Mouse (Mus musculus): ENCODE data around the gene 1700001P01Rik.

The 1700001P01Rik gene

GRCm38 (mm10) chr11:97775808-97776496 lies at the start of gene 1700001P01Rik:
Gene 1700001P01Rik (minus strand): TSS chr11:97775918.
- CTCF ChIA-PET = no interaction called here

GRCm38 (mm10) chr11:97825295-97825694 lies 49.6 kb upstream of the 1700001P01Rik start:
- CTCF ChIA-PET = no interaction called here

DNA sequence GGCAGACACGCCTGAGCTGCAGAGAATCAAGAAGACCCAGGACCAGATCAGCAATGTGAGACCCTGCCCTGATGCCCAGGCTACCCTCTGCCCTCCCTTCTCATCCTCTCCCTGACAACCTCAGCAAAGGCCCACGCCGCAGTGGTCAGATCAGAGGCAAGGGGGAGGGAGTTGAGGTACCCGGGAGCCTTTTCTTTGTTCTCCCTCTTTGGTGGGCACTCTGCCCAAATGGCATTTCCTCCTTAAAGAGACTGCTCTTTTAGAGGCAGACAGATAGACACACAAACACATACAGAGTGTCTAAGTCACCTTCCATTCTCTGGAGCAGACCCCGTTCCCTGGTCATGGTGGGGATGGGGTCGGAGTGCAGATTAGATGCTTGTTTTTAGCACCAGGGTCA lies 49.2 kb upstream of the 1700001P01Rik start:
- CTCF ChIA-PET = no interaction called here

GRCm38 (mm10) chr11:97824168-97824567 lies 48.5 kb upstream of the 1700001P01Rik start:
- CTCF ChIA-PET = no interaction called here

DNA sequence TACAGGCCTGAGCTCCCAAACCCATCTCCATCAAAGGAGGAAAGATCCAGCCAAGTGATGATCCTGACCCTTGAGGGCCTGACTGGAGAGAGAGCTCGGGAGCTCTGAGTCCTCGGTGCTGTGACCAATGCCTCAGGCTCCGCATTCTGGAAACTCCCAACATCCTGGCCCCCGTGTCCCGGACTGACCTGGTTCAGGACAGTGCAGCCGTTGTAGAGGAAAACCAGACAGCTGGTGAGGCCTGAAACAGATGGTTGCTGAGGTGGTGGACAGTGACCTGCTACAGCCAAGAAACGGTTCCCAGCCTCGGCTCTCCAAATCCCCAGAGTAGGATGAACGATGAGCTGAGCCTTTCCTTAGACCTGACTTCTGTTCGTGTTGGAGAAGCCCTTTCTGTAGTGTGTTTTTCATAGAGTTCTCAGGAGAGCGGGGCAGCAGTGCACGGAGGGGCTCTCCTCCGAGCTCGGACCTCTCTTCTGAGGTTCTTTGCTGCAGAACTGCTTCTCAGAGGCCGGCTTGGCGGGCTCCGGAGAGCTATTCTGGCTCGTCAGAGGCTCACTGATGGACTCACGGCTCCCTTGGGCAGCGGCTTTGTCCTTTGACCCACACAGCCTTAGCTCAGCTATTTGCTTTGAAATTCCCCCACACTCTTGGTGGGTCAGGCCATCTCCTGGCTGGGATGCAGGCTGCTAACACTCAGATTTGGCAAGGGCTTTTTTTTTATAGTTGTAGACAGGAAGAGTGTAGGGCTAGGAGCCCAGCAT lies 47.3 kb upstream of the 1700001P01Rik start:
- CTCF ChIA-PET = interaction anchor here (0.6 kb wide), 1 partner anchor 57 kb away, joined by 3 read pairs; no protein-coding TSS in a partner anchor

DNA sequence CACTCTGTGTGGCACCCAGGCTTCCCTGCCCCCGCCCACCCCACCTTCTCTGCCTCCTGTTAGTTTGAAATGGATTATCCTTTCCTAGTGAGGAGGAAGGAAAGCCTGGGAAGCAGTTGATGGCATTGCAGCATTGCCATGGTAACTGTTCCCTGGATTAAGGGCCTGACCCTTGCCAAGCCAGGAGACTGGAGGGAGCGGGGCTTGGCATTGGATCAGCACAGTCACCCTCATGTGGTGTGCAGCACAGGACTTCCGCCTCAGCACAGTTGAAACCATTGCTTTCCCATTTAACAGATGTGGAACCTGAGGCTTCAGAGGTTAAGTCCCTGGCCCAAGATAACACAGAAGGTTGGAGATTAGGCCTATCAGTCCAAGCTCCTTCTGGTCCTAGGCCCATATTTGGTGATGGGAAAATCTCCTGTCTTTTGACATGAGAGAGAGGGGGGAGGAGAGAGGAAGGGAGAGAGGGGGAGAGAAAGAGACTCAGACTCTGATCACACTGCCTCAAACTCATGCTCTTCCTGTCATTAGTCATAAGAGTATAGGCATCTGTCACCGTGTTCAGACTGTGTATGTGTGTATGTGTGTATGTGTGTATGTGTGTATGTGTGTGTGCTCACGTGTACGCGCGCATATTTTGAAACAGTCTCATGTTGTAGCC lies 45.8 kb upstream of the 1700001P01Rik start:
- CTCF ChIA-PET = no interaction called here

GRCm38 (mm10) chr11:97820840-97821239 lies 45.1 kb upstream of the 1700001P01Rik start:
- CTCF ChIA-PET = no interaction called here

DNA sequence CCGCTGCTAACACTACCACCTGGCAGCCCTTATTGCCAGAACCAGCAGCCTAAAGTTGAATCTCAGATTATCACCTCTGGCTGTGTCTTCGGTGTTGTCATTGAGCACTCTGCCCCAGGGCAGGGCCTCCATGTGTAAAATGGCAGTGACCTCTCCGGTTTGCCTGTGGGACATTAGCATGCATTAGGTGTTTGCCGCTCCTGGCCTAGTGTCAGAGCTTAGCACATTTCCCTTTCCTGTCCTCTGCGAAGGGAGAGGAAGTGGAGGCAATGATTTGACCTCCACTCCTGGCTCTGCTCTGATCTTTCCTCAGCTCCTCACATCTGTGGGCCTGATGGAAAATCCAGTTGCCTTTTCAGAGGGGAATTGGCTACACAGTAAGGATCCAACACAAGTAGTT lies 44.2 kb upstream of the 1700001P01Rik start:
- CTCF ChIA-PET = no interaction called here

DNA sequence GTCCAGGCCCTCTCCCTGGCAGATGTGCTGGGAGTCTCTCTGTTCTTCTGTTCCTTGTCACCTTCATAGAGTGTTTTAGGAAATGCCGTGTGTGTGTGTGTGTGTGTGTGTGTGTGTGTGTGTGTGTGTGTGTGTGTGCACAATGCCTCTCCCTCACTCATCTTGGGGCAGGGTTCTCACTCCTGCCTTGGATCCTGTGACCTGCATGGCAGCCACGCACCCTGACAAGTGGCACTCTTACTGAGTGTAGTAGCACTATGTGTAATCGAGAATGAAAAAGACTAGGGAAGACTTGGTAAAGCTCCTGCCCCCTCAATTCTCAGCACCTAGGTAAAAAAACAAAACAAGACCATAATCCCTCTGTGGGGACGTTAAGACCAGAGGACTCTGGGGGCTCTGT lies 43.4 kb upstream of the 1700001P01Rik start:
- CTCF ChIA-PET = no interaction called here

DNA sequence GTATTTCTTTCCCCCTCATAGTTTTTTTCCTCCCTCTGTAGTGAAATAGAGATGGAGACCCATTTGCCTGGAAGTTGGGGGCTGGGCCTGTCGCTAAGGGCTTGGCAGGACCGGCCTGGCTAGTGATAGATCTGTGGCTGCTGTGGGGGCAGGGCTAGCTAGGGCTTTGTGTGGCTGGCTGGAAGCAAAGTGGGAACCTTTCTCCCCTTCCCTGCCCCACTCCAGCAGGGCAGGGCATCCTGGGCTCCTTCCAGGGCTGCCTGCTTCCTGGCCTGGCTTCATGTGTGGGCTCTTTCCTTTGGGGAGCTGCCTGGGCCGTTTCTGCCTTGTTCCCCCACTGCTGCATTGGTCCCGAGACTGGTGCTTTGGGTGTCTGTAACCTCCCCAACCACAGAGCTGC lies 42.9 kb upstream of the 1700001P01Rik start:
- CTCF ChIA-PET = interaction anchor here (0.9 kb wide), 1 partner anchor 13 kb away, joined by 4 read pairs; no protein-coding TSS in a partner anchor

DNA sequence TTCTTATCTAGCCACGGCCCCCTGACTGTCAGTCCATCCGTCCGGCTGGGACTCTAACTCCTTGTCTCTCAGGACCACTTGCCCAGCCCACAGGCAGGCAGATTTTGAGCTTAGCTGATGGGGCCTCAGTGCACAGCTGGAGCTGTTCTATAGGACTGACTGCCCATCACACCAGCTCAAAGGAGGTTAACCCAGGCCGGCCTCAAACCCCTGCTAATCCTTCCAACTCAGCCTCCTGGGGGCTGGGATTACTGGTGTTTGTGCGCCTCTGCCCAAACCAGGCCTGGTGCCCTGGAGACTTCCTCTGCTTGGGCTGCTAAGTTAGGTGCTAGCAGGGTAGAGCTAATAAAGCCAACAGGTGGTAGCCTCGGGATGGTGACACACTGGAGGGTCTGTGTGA lies 42.3 kb upstream of the 1700001P01Rik start:
- CTCF ChIA-PET = interaction anchor here (0.9 kb wide), 1 partner anchor 13 kb away, joined by 4 read pairs; no protein-coding TSS in a partner anchor

DNA sequence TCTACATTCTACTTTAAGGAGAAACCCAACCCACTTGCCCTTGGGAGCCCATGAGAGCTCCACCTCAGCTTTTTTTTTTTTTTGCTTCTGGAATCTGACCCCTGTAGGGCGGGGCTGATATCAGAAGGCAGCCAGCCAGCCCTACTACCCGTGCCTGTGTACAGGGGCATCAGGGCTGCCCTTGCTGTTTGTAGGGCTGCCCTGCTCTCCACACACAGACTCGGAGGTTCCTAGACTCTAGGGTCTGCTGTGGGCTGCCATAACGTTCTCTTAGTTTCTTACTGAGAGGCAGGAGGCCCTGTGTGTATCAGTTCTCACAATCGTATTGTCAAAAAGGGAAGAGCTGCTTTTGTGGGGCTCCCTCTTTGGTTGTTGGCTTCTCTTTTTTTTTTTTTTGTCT lies 41.7 kb upstream of the 1700001P01Rik start:
- CTCF ChIA-PET = interaction anchor here (0.7 to 0.9 kb wide), 3 partner anchors 12 to 309 kb away, joined by 3 to 4 read pairs (median 4); no protein-coding TSS in a partner anchor

DNA sequence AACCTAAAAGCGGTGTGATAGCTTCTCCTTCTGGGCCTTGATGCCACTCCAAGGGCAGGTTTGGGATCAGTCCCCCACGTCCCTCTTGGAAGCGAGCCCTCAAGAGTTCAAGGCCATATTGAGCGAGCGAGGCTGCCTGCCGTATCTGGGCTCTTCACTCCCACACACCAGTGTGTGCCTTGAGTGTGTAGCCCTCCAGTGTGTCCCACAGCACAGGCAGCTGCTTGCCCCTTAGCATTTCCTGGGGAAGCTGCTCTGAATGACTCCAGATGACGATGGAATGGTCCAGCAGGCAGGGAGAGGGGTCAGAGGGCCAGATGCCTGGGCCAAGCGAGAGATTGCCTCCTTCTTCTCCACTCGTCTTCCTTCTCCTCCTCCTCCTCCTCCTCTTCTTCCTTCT lies 41.2 kb upstream of the 1700001P01Rik start:
- CTCF ChIA-PET = interaction anchor here (0.7 to 0.9 kb wide), 3 partner anchors 11 to 309 kb away, joined by 3 to 4 read pairs (median 3); no protein-coding TSS in a partner anchor

GRCm38 (mm10) chr11:97816176-97816575 lies 40.5 kb upstream of the 1700001P01Rik start:
- CTCF ChIA-PET = interaction anchor here (0.9 kb wide), 1 partner anchor 10 kb away, joined by 3 read pairs; no protein-coding TSS in a partner anchor

DNA sequence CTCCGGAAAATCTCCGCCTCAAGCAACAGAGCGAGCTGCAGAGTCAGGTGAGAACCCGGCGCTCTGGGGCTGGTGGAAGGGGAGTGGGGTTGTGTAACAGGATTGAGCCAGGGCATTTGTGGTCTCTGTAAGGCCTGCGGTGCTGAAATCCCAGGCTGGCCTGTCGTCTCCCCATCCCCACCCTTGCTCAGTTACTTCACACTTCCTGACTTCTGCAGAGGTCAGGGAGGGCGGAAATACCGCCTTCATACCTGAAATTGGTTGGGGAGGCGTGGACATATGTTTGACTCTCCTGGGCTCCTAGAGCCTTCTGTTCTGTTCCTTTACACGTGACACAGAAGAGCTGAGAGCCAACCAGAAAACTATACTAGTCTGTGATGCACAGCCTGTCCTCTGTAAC lies 40.0 kb upstream of the 1700001P01Rik start:
- CTCF ChIA-PET = no interaction called here

DNA sequence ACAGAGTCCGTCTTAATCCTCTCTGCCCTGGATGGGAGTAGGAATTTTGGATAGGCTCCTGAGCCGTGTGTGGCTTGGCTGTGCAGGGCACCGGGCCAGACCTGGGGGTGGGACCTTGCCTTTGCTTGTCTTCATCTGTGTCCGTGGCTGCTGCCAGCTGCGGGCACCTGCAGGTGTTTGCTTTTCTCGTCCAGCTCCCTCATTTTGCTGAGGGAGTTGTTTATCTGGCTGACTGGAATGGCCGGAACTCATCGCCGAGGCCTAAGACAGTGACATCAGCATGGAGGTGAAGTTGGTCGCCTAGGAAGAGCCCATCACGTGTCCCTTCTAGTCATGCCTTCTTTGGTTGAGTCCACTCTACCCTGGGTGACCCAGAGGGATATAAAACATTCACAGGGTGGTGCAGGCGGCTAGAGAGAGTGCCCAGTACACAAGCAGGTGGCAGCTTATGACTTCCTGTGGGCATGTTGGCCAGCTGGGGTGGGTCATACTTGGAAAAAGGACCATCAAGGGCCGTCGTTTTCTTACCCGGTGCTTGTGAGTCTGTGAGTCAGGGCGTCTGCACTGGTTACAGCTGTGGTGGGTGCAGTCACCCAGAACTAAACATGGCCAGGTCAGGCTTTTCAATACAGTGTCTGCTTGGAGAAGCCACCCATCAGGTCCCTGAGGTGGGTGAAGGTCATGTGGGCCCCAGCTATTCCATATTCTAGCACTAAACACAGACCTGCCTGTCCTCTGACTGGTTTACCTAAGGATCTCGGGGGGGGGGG lies 38.2 kb upstream of the 1700001P01Rik start:
- CTCF ChIA-PET = no interaction called here

- CTCF ChIA-PET = interaction anchor here (0.6 kb wide), 1 partner anchor 864 kb away, joined by 3 read pairs; no protein-coding TSS in a partner anchor
Measured at GRCm38 (mm10) chr11:97813085-97813484, 37.4 kb upstream of the 1700001P01Rik start.

GRCm38 (mm10) chr11:97812491-97812921 lies 36.8 kb upstream of the 1700001P01Rik start:
- CTCF ChIA-PET = interaction anchor here (0.6 kb wide), 1 partner anchor 865 kb away, joined by 3 read pairs; no protein-coding TSS in a partner anchor

DNA sequence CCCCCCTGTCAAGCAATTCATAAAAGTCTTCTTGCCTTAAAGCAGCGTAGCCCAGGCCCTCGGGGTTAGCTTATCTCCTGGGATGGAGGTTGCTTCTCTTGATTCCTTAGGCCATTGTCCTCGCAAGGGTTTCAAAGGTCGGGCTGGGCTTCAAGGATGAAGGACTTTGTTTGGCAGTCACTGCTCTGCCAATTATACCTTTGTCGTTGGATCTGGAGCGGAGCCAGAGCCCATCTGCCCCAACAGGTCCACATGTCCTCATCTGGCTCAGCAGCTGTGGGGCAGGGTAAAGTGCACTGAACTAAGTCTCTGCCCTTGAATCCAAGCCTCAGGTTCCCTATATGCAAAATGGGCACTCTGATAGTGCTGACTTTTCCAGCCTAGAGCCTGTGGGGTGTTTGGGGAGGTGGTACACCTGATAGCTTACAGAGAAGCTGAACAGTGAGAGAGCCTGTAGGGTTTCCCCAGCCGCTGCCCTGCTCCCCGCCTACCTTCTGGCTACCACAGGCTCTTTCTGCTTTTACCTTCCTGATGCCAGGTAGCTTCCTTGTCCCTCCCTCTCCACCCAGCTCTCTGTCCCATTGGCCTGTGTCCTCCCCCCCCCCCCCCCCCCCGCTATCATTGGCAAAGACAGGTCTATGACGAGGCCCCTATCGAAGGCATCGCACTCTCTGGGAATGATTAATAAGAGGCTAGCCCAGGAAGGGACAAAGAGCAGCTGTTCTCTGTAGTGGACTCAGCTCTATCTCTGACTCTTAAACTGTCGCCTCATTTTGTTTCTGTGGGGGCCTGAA lies 36.0 kb upstream of the 1700001P01Rik start:
- CTCF ChIA-PET = interaction anchor here (0.6 kb wide), 1 partner anchor 34 kb away, joined by 4 read pairs; no protein-coding TSS in a partner anchor

DNA sequence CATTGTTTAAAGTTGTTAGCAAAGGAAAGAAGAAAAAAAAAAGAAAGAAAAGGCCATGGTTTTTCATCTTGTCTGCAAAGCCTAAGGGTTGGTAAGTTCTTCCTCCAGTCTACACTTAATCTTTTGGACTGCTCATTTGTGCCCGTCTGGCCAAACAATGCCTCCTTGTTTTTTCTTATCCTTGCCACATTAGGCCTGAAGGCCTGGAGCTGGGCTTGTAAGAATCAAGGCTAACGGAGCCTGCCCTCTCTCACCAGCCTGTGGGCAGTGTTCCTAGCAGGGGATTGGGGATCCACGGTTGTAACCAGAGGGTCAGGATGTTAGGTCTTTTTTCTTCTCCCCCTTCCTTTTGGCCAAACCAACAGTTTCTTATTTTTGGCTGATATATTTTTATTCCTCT lies 35.3 kb upstream of the 1700001P01Rik start:
- CTCF ChIA-PET = interaction anchor here (0.6 kb wide), 1 partner anchor 33 kb away, joined by 4 read pairs; no protein-coding TSS in a partner anchor

All from spleen, embryonic (tissue).